Mouse (Mus musculus) yolk sac, embryonic 10.5 days (tissue): ENCODE results near the gene Krt20.

Experiments
- DNase-seq: peaks from one replicate; pipeline ENCODE4 v3.0.0-alpha.2; 2017; ENCODE audit warnings: low spot score

The Krt20 gene

GRCm38 (mm10) chr11:99413247-99413646 lies 24.7 kb downstream of the Krt20 start:
- peak; percentile 9 for DNase-seq

GRCm38 (mm10) chr11:99406186-99406585 lies 31.8 kb downstream of the Krt20 start:
- DNase-seq, result no peak

- DNase-seq, result no peak
These were observed 37.9 kb downstream of the Krt20 start for GRCm38 (mm10) chr11:99399956-99400549.

- no peak for DNase-seq
These were observed 39.1 kb downstream of the Krt20 start for GRCm38 (mm10) chr11:99398832-99399231.

GRCm38 (mm10) chr11:99398084-99398483 lies 39.9 kb downstream of the Krt20 start:
- no peak for DNase-seq

GRCm38 (mm10) chr11:99396661-99397060 lies 41.3 kb downstream of the Krt20 start:
- no peak for DNase-seq

GRCm38 (mm10) chr11:99396034-99396433 lies 41.9 kb downstream of the Krt20 start:
- DNase-seq, result no peak

- DNase-seq, result no peak
These were observed 45.5 kb downstream of the Krt20 start for GRCm38 (mm10) chr11:99392492-99392891.

- no peak for DNase-seq
These were observed 46.6 kb downstream of the Krt20 start for GRCm38 (mm10) chr11:99391375-99391774.

GRCm38 (mm10) chr11:99390866-99391265 lies 47.1 kb downstream of the Krt20 start:
- no peak for DNase-seq

- DNase-seq, result no peak
These were observed 48.7 kb downstream of the Krt20 start, which contains the start of gene Krt10 for GRCm38 (mm10) chr11:99389264-99389663. Krt10 (minus strand) TSS chr11:99389364.

GRCm38 (mm10) chr11:99388661-99389060 lies 49.3 kb downstream of the Krt20 start:
- DNase-seq, result no peak

- peak; percentile 89 for DNase-seq
These were observed 51.9 kb downstream of the Krt20 start for GRCm38 (mm10) chr11:99385813-99386721.

GRCm38 (mm10) chr11:99379568-99379967 lies 58.4 kb downstream of the Krt20 start:
- peak; percentile 5 for DNase-seq
